12 mouse cellular contexts compared by ENCODE assay signal in the genomic region with DNA sequence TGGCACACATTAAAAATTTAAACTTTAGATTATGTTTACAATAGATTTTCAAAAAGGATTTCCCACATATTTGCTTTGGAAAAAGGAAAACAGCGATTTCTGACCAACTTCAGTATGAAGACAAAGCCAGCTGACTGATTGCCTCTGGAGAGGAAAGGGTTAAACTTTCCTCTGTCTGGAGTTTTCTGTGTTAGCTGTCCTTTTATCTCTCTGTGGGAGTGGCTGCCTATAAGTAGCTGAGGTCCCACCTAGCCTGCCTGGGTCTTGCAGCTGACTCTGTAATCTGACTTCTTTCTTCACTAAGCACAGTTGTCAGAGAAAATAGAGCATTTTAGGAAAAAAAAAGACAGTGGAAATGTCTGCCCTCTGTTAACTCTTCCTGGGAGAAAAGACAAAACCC. TPM values are rescaled to one million over a fixed set of nuclear protein-coding genes. Genes with fewer than 3 reads are reported as not detected.
DNase-seq lines count a peak whose midpoint lies in the region; ATAC-seq and TF ChIP-seq lines count a peak whose summit lies in the region.
"Had no signal": no experiment of that assay in that cellular context is flagged by ENCODE, and none has a peak within 500 bp of the region (broad histone marks: within the 10 kb centered on the region; RNA-seq: fewer than 3 reads in every experiment).

No protein-coding gene starts in this region.

- ATAC-seq in hindbrain, embryonic 14.5 days (ENCODE audit: low FRiP score), result no peak
- peak; percentile 77 for ATAC-seq in liver, embryonic 12.5 days

- no peak for TF ChIP-seq EP300 in MEL (IDR thresholded peaks at IDR 0.05; ENCODE audit: low read depth in 1 of 2, low read length in 2 of 2)

- H3K36me3 ChIP-seq in hindbrain, embryonic 10.5 days, result no peaks in the 10 kb centered on the region
- no peaks in the 10 kb centered on the region for H3K36me3 ChIP-seq in hindbrain, embryonic 14.5 days (replicated peaks; ENCODE audit: control insufficient read depth, insufficient read depth)
- H3K36me3 ChIP-seq in MEL (ENCODE audit: control insufficient read depth in 1 of 2, insufficient read depth in 2 of 2, low read length in 2 of 2), result no peaks in the 10 kb centered on the region
- H3K36me3 ChIP-seq in liver, embryonic 12.5 days, result no peaks in the 10 kb centered on the region

- no peak overlapping the region for H3K9ac ChIP-seq in hindbrain, embryonic 14.5 days
- no peak overlapping the region for H3K9ac ChIP-seq in MEL (ENCODE audit: control insufficient read depth, low read depth, low read length, poor library complexity, severe bottlenecking)
- H3K9ac ChIP-seq in liver, embryonic 12.5 days, result no peak overlapping the region

- no peak for TF ChIP-seq CTCF in MEL (IDR thresholded peaks at IDR 0.05 in 2 of 3, conservative IDR thresholded peaks at IDR 0.05 in 1 of 3; ENCODE audit: control insufficient read depth in 1 of 3, insufficient read depth in 1 of 3, low read depth in 2 of 3, low read length in 3 of 3, poor library complexity in 1 of 3, severe bottlenecking in 1 of 3)

- no peak for TF ChIP-seq RAD21 in MEL (IDR thresholded peaks at IDR 0.05; ENCODE audit: low read depth, low read length)

- WGBS in hindbrain, embryonic 10.5 days, result 50% methylated on average over 1 of the region's 1 CpGs
- WGBS in hindbrain, embryonic 14.5 days, result 53% methylated on average over 1 of the region's 1 CpGs
- 26% methylated on average over 1 of the region's 1 CpGs for WGBS in liver, embryonic 12.5 days (ENCODE audit: insufficient replicate concordance)

- no peak for TF ChIP-seq POLR2A in MEL (IDR thresholded peaks at IDR 0.05; ENCODE audit: control insufficient read depth in 1 of 2, insufficient read depth in 1 of 2, low read depth in 1 of 2, low read length in 2 of 2, poor library complexity in 1 of 2)

- no peak for DNase-seq in hindbrain, embryonic 10.5 days (ENCODE audit: low spot score)
- DNase-seq in hindbrain, embryonic 14.5 days (ENCODE audit: low spot score), result no peak
- DNase-seq in MEL (ENCODE audit: low read depth, low spot score), result peak; percentile 7
- DNase-seq in c-Kit-positive CD71-positive TER-119-positive erythroid progenitor cells, embryonic 14.5 days (ENCODE audit: low spot score), result peak; percentile 42
- DNase-seq in frontal cortex, postnatal 14 days (ENCODE audit: low spot score in 2 of 2), result no peak
- no peak for DNase-seq in urinary bladder, adult 18-20 months (ENCODE audit: low spot score in 2 of 2)
- DNase-seq: cerebellum, adult 11-12 months; gastrocnemius, postnatal 36 days; kidney, postnatal 14 days; lung, postnatal 14 days; right cerebral cortex, adult 18-20 months had no signal

- no peaks in the 10 kb centered on the region for H3K79me2 ChIP-seq in MEL (ENCODE audit: control insufficient read depth, insufficient read depth, low read length, poor library complexity)

- H3K9me3 ChIP-seq in hindbrain, embryonic 10.5 days, result no peaks in the 10 kb centered on the region
- H3K9me3 ChIP-seq in hindbrain, embryonic 14.5 days (ENCODE audit: control insufficient read depth, low read length), result no peaks in the 10 kb centered on the region
- no peaks in the 10 kb centered on the region for H3K9me3 ChIP-seq in MEL (replicated peaks; ENCODE audit: insufficient read depth, low read length)
- no peaks in the 10 kb centered on the region for H3K9me3 ChIP-seq in liver, embryonic 12.5 days (replicated peaks)

- H3K4me3 ChIP-seq in hindbrain, embryonic 10.5 days, result no peak overlapping the region
- H3K4me3 ChIP-seq in hindbrain, embryonic 14.5 days (replicated peaks; ENCODE audit: low read length), result no peak overlapping the region
- H3K4me3 ChIP-seq in MEL (ENCODE audit: control insufficient read depth in 1 of 2, insufficient read depth in 1 of 2, low read depth in 2 of 2, low read length in 2 of 2), result no peak overlapping the region
- no peak overlapping the region for H3K4me3 ChIP-seq in liver, embryonic 12.5 days

- peak overlapping the region; percentile 53; the same call in 1 of the 2 replicates for H3K27ac ChIP-seq in hindbrain, embryonic 10.5 days
- H3K27ac ChIP-seq in hindbrain, embryonic 14.5 days, result no peak overlapping the region
- no peak overlapping the region for H3K27ac ChIP-seq in MEL (ENCODE audit: control insufficient read depth, low read depth, low read length)
- H3K27ac ChIP-seq in liver, embryonic 12.5 days, result no peak overlapping the region

- H3K4me2 ChIP-seq in hindbrain, embryonic 14.5 days (replicated peaks), result no peak overlapping the region
- H3K4me2 ChIP-seq in liver, embryonic 12.5 days, result peak overlapping the region; percentile 27; the same call in 1 of the 2 replicates

- H3K4me1 ChIP-seq in hindbrain, embryonic 10.5 days (replicated peaks), result peaks cover 7% of the 10 kb centered on the region
- H3K4me1 ChIP-seq in hindbrain, embryonic 14.5 days (replicated peaks; ENCODE audit: control insufficient read depth, insufficient read depth, low read length), result no peaks in the 10 kb centered on the region
- H3K4me1 ChIP-seq in MEL (ENCODE audit: control insufficient read depth in 1 of 2, insufficient read depth in 2 of 2, low read length in 2 of 2), result no peaks in the 10 kb centered on the region
- peaks cover 13% of the 10 kb centered on the region for H3K4me1 ChIP-seq in liver, embryonic 12.5 days

- H3K27me3 ChIP-seq in hindbrain, embryonic 10.5 days (ENCODE audit: insufficient read depth, poor library complexity, severe bottlenecking), result no peaks in the 10 kb centered on the region
- H3K27me3 ChIP-seq in hindbrain, embryonic 14.5 days (ENCODE audit: control insufficient read depth, insufficient read depth, low read length), result no peaks in the 10 kb centered on the region
- no peaks in the 10 kb centered on the region for H3K27me3 ChIP-seq in MEL (ENCODE audit: control insufficient read depth in 1 of 2, insufficient read depth in 2 of 2, low read length in 2 of 2)
- H3K27me3 ChIP-seq in liver, embryonic 12.5 days (replicated peaks), result no peaks in the 10 kb centered on the region

TF ChIP-seq in MEL, 35 proteins besides CTCF, POLR2A, EP300 and RAD21:
- TF ChIP-seq ETS1 (IDR thresholded peaks at IDR 0.05; ENCODE audit: low read depth, low read length) (no peak), HCFC1 (IDR thresholded peaks at IDR 0.05; ENCODE audit: low read depth, low read length) (no peak), TAL1 (IDR thresholded peaks at IDR 0.05; ENCODE audit: low read length) (no peak), MXI1 (IDR thresholded peaks at IDR 0.05; ENCODE audit: low read depth, low read length) (no peak), TCF12 (IDR thresholded peaks at IDR 0.05; ENCODE audit: low read depth, low read length) (no peak), USF2 (IDR thresholded peaks at IDR 0.05; ENCODE audit: borderline replicate concordance in 1 of 2, insufficient read depth in 1 of 2, low read depth in 1 of 2, low read length in 2 of 2) (no peak), MYB (IDR thresholded peaks at IDR 0.05; ENCODE audit: low read depth, low read length) (no peak), TBP (IDR thresholded peaks at IDR 0.05; ENCODE audit: low read depth, low read length) (no peak), MAZ (IDR thresholded peaks at IDR 0.05; ENCODE audit: low read depth, low read length) (no peak), MYC (IDR thresholded peaks at IDR 0.05; ENCODE audit: low read depth, low read length) (no peak), KAT2A (conservative IDR thresholded peaks at IDR 0.05; ENCODE audit: low read depth, low read length) (no peak)

RNA-seq across cellular contexts. Expression of gene Frem2, which starts 17.1 kb away (rescaled TPM):
- 3.5 and 6.0 TPM in 2 replicates for polyA plus RNA-seq in hindbrain, embryonic 10.5 days (2016; fragmentation: Nextera tagmentation; extraction: Ambion mirVana)
- 1.9 and 2.7 TPM in 2 replicates for polyA plus RNA-seq in hindbrain, embryonic 14.5 days (2014; fragmentation: Nextera tagmentation; extraction: Ambion mirVana)
- not detected in 2 replicates for total RNA-seq in MEL (2012; rRNA removed)
- polyA plus RNA-seq in MEL (2012; ENCODE audit: insufficient read depth in 1 of 2, insufficient read length in 2 of 2, low read depth in 1 of 2, low replicate concordance in 2 of 2, missing spikeins in 1 of 2), result not detected
- 1.1 and 1.3 TPM in 2 replicates for polyA plus RNA-seq in liver, embryonic 12.5 days (2016; fragmentation: Nextera tagmentation; extraction: Ambion mirVana)

Comparison
In these comparisons a context has a peak if more than half of its experiments do, and no peak if none do; other contexts are left out.
1. DNase-seq: peak in MEL (single experiment) and c-Kit-positive CD71-positive TER-119-positive erythroid progenitor cells, embryonic 14.5 days (single experiment); none in hindbrain, embryonic 10.5 days (single experiment), hindbrain, embryonic 14.5 days (single experiment), frontal cortex, postnatal 14 days (0 of 2) and urinary bladder, adult 18-20 months (0 of 2).